Mouse (Mus musculus) midbrain, embryonic 10.5 days (tissue): ENCODE results near the gene Fam20a. TPM values are rescaled to one million over a fixed set of nuclear protein-coding genes. Genes with fewer than 3 reads are reported as not detected.
"Not testable (repeated sequence)": the region's sequence is repeated elsewhere in the genome, so short reads cannot be mapped to it uniquely, and the experiment has no call there.

Experiments
- DNase-seq: peaks from one replicate; pipeline ENCODE4 v3.0.0-alpha.2; 2017; ENCODE audit warnings: low spot score
- H3K27ac ChIP-seq: fragments of 300-500 bp; sonication (generic); replicated peaks from 2 replicates; pipeline ENCODE4 v1.5.1; 2016; ENCODE audit warnings: mild to moderate bottlenecking
- H3K27me3 ChIP-seq: fragments of 300-500 bp; sonication (generic); 2 replicates; pipeline ENCODE4 v1.6.1; 2016; ENCODE audit warnings: low read depth, mild to moderate bottlenecking; ENCODE audit not compliant: poor library complexity, severe bottlenecking
- H3K36me3 ChIP-seq: fragments of 300-500 bp; sonication (generic); 2 replicates; pipeline ENCODE4 v1.6.1; 2016; ENCODE audit warnings: mild to moderate bottlenecking, moderate library complexity
- H3K4me1 ChIP-seq: fragments of 300-500 bp; sonication (generic); 2 replicates; pipeline ENCODE4 v1.6.1; 2016
- H3K4me3 ChIP-seq: fragments of 300-500 bp; sonication (generic); 2 replicates; pipeline ENCODE4 v1.5.1; 2016; ENCODE audit warnings: mild to moderate bottlenecking, moderate library complexity
- H3K9me3 ChIP-seq: fragments of 300-500 bp; sonication (generic); replicated peaks from 2 replicates; pipeline ENCODE4 v1.6.1; 2016; ENCODE audit warnings: mild to moderate bottlenecking
- WGBS: fragments of 180-500 bp; shearing (Covaris S2); methylation state at CpG from one replicate; pipeline ENCODE4 v1.1.7; 2016; 5-methylcytosine and 5-hydroxymethylcytosine counted together
- polyA plus RNA-seq: library from polyadenylated mRNA; unstranded; fragments of >200 nt; fragmentation: Nextera tagmentation; extraction: Ambion mirVana; gene quantifications from 2 replicates; pipeline ENCODE4 v1.2.1, GENCODE M21; 2016

The Fam20a gene
- polyA plus RNA-seq, 1 experiment from 2014 or later: 1.4 TPM

- H3K27ac ChIP-seq: no peak overlapping the region
- H3K4me1 ChIP-seq: peaks cover 9% of the 10 kb centered on the region
- H3K36me3 ChIP-seq: peaks cover 34% of the 10 kb centered on the region
- H3K27me3 ChIP-seq: peaks cover 34% of the 10 kb centered on the region
- DNase-seq: no peak
- no peaks in the 10 kb centered on the region for H3K9me3 ChIP-seq
- WGBS: 88% methylated on average over 8 of the region's 8 CpGs
- H3K4me3 ChIP-seq: no peak overlapping the region
Measured at GRCm38 (mm10) chr11:109672396-109672795, 49.7 kb downstream of the Fam20a start.

- H3K4me3 ChIP-seq: no peak overlapping the region
- peaks cover 7% of the 10 kb centered on the region for H3K4me1 ChIP-seq
- H3K36me3 ChIP-seq: peaks cover 38% of the 10 kb centered on the region
- no peak overlapping the region for H3K27ac ChIP-seq
- no peaks in the 10 kb centered on the region for H3K9me3 ChIP-seq
- no peak for DNase-seq
- WGBS: 90% methylated on average over 5 of the region's 5 CpGs
- H3K27me3 ChIP-seq: peaks cover 34% of the 10 kb centered on the region
Measured at GRCm38 (mm10) chr11:109672021-109672324, 50.1 kb downstream of the Fam20a start.

GRCm38 (mm10) chr11:109671136-109672020 lies 50.7 kb downstream of the Fam20a start:
- no peak overlapping the region for H3K27ac ChIP-seq
- peaks cover 44% of the 10 kb centered on the region for H3K36me3 ChIP-seq
- H3K9me3 ChIP-seq: no peaks in the 10 kb centered on the region
- 86% methylated on average over 6 of the region's 6 CpGs for WGBS
- DNase-seq: no peak
- peaks cover 1% of the 10 kb centered on the region; the same call in 1 of the 2 replicates for H3K4me1 ChIP-seq
- H3K4me3 ChIP-seq: no peak overlapping the region
- peaks cover 34% of the 10 kb centered on the region for H3K27me3 ChIP-seq

GRCm38 (mm10) chr11:109670026-109670916 lies 51.8 kb downstream of the Fam20a start:
- no peak for DNase-seq
- WGBS: 75% methylated on average over 14 of the region's 14 CpGs
- Histone ChIP-seq H3K4me3 (no peak overlapping the region), H3K27ac (no peak overlapping the region), H3K27me3 (peaks cover 24% of the 10 kb centered on the region), H3K36me3 (peaks cover 55% of the 10 kb centered on the region), H3K4me1 (no peaks in the 10 kb centered on the region), H3K9me3 (no peaks in the 10 kb centered on the region)

- Histone ChIP-seq H3K27ac (no peak overlapping the region), H3K4me1 (no peaks in the 10 kb centered on the region), H3K36me3 (peaks cover 66% of the 10 kb centered on the region), H3K4me3 (no peak overlapping the region), H3K9me3 (no peaks in the 10 kb centered on the region), H3K27me3 (peaks cover 14% of the 10 kb centered on the region)
- no peak for DNase-seq
- WGBS: 93% methylated on average over 8 of the region's 8 CpGs
Measured at GRCm38 (mm10) chr11:109669149-109669708, 52.9 kb downstream of the Fam20a start.

- H3K27me3 ChIP-seq: peaks cover 6% of the 10 kb centered on the region; the same call in 1 of the 2 replicates
- H3K36me3 ChIP-seq: peaks cover 76% of the 10 kb centered on the region
- no peaks in the 10 kb centered on the region for H3K9me3 ChIP-seq
- WGBS: 88% methylated on average over 8 of the region's 8 CpGs
- H3K27ac ChIP-seq: no peak overlapping the region
- no peak overlapping the region for H3K4me3 ChIP-seq
- DNase-seq: no peak
- H3K4me1 ChIP-seq: no peaks in the 10 kb centered on the region
Measured at GRCm38 (mm10) chr11:109668115-109668725, 53.9 kb downstream of the Fam20a start.

GRCm38 (mm10) chr11:109667371-109667770 lies 54.7 kb downstream of the Fam20a start:
- Histone ChIP-seq H3K9me3 (no peaks in the 10 kb centered on the region), H3K27ac (no peak overlapping the region), H3K36me3 (peaks cover 84% of the 10 kb centered on the region), H3K4me1 (no peaks in the 10 kb centered on the region), H3K27me3 (no peaks in the 10 kb centered on the region), H3K4me3 (no peak overlapping the region)
- no peak for DNase-seq
- WGBS: 94% methylated on average over 19 of the region's 19 CpGs

- no peak overlapping the region for H3K27ac ChIP-seq
- WGBS: 96% methylated on average over 13 of the region's 13 CpGs
- DNase-seq: no peak
- H3K4me3 ChIP-seq: no peak overlapping the region
- no peaks in the 10 kb centered on the region for H3K27me3 ChIP-seq
- H3K4me1 ChIP-seq: no peaks in the 10 kb centered on the region
- no peaks in the 10 kb centered on the region for H3K9me3 ChIP-seq
- peaks cover 94% of the 10 kb centered on the region for H3K36me3 ChIP-seq
Measured at GRCm38 (mm10) chr11:109666411-109666810, 55.7 kb downstream of the Fam20a start.

- peaks cover 99% of the 10 kb centered on the region for H3K36me3 ChIP-seq
- H3K27ac ChIP-seq: no peak overlapping the region
- no peak for DNase-seq
- H3K4me3 ChIP-seq: no peak overlapping the region
- no peaks in the 10 kb centered on the region for H3K9me3 ChIP-seq
- no peaks in the 10 kb centered on the region for H3K27me3 ChIP-seq
- no peaks in the 10 kb centered on the region for H3K4me1 ChIP-seq
- 86% methylated on average over 6 of the region's 6 CpGs for WGBS
Measured at GRCm38 (mm10) chr11:109665424-109665823, 56.7 kb downstream of the Fam20a start.

- DNase-seq: no peak
Measured at GRCm38 (mm10) chr11:109664293-109664692, 57.8 kb downstream of the Fam20a start.

GRCm38 (mm10) chr11:109660526-109660925 lies 61.6 kb downstream of the Fam20a start:
- not testable (repeated sequence) for H3K4me1 ChIP-seq, DNase-seq, H3K4me3 ChIP-seq, H3K27ac ChIP-seq, H3K9me3 ChIP-seq, H3K27me3 ChIP-seq
- peaks cover 96% of the 10 kb centered on the region for H3K36me3 ChIP-seq
- 95% methylated on average over 8 of the region's 8 CpGs for WGBS

More at GRCm38 (mm10) chr11:109664293-109664692, 57.8 kb downstream of the Fam20a start:
- no peaks in the 10 kb centered on the region for H3K4me1 ChIP-seq
- H3K4me3 ChIP-seq: no peak overlapping the region
- H3K27ac ChIP-seq: no peak overlapping the region
- WGBS: 93% methylated on average over 13 of the region's 13 CpGs
- peaks cover 99% of the 10 kb centered on the region for H3K36me3 ChIP-seq
- no peaks in the 10 kb centered on the region for H3K27me3 ChIP-seq
- H3K9me3 ChIP-seq: no peaks in the 10 kb centered on the region

- no peak for DNase-seq
- peaks cover 23% of the 10 kb centered on the region for H3K4me1 ChIP-seq
Measured at GRCm38 (mm10) chr11:109656232-109656631, 65.8 kb downstream of the Fam20a start.

More at GRCm38 (mm10) chr11:109656232-109656631, 65.8 kb downstream of the Fam20a start:
- H3K9me3 ChIP-seq: no peaks in the 10 kb centered on the region
- peaks cover 78% of the 10 kb centered on the region for H3K36me3 ChIP-seq
- no peaks in the 10 kb centered on the region for H3K27me3 ChIP-seq
- no peak overlapping the region for H3K27ac ChIP-seq
- H3K4me3 ChIP-seq: no peak overlapping the region
- 93% methylated on average over 7 of the region's 7 CpGs for WGBS
